17 mouse cellular contexts compared by ENCODE assay signal in the genomic region with DNA sequence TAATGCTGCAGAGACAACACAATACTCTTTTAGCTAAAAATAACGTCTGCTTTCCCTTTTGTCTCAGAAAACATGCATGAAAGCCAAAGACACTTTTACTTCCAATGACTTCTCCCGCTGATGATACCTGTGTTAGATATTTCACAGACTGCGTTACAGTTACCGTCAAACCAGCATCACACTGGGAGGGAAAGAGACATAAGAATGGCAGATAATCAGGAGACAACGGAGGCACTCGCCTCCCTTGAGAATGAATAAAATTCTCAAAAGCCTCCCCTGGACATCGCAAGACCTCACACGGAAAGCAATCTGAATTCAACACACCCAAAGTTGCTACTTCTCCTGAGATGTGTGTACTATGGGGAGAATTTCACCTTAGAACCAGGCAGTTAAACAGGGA. TPM values are rescaled to one million over a fixed set of nuclear protein-coding genes. Genes with fewer than 3 reads are reported as not detected.
"Had no signal": no experiment of that assay in that cellular context is flagged by ENCODE, and none has a peak within 500 bp of the region (broad histone marks: within the 10 kb centered on the region; RNA-seq: fewer than 3 reads in every experiment).

No protein-coding gene starts in this region.

- DNase-seq: cerebellum, adult 9-11 months; cerebellum, postnatal 10 days; cerebellum, postnatal 14 days; cerebellum, postnatal 25 days; cerebellum, postnatal 36 days; embryo, embryonic 11 days; forebrain, postnatal 0 days; gastrocnemius, adult 2 months; gastrocnemius, postnatal 10 days; gastrocnemius, postnatal 14 days; gastrocnemius, postnatal 25 days; gastrocnemius, postnatal 36 days; heart, adult 18-20 months; heart, adult 2 months had no signal

RNA-seq across cellular contexts. Expression of gene D7Ertd443e, which starts 11.3 kb away (rescaled TPM):
- total RNA-seq: gastrocnemius, adult 18-20 months; gastrocnemius, adult 2 months; gastrocnemius, adult 8-10 months; gastrocnemius, postnatal 10 days; gastrocnemius, postnatal 14 days; gastrocnemius, postnatal 25 days; gastrocnemius, postnatal 36 days; granulocyte monocyte progenitor cell, adult 5-6 weeks had no signal
